Mouse (Mus musculus) cortical plate, adult 2 months (tissue): Measurements from ENCODE around the gene Gbp8. TPM values are rescaled to one million over a fixed set of nuclear protein-coding genes. Genes with fewer than 3 reads are reported as not detected.
A peak's percentile ranks its signal among the peaks of the same experiment; 100 is the strongest.
"Not testable (repeated sequence)": the region's sequence is repeated elsewhere in the genome, so short reads cannot be mapped to it uniquely, and the experiment has no call there.

Experiments used
- H3K27ac ChIP-seq: fragments of 200-500 bp; 2 replicates; pipeline ENCODE4 v1.5.1; 2012; ENCODE audit warnings: low read length, control low read depth, inconsistent platforms; ENCODE audit not compliant: insufficient read depth
- H3K4me1 ChIP-seq: fragments of 200-500 bp; 2 replicates; pipeline ENCODE4 v1.6.1; 2011; ENCODE audit warnings: low read length; ENCODE audit not compliant: control insufficient read depth, insufficient read depth
- H3K4me3 ChIP-seq: fragments of 200-500 bp; 2 replicates; pipeline ENCODE4 v1.5.1; 2011; ENCODE audit warnings: mild to moderate bottlenecking, low read length, control low read depth; ENCODE audit not compliant: insufficient read depth
- CTCF ChIP-seq: fragments of 200-500 bp; IDR thresholded peaks from 2 replicates; pipeline ENCODE4 v1.5.1; 2011; ENCODE audit warnings: mild to moderate bottlenecking, control low read depth, low read length; ENCODE audit not compliant: insufficient read depth; ENCODE audit errors: extremely low read depth
- POLR2A ChIP-seq: fragments of 200-500 bp; IDR thresholded peaks from 2 replicates; pipeline ENCODE4 v1.6.1; 2011; ENCODE audit warnings: mild to moderate bottlenecking, low read length, control low read depth; ENCODE audit not compliant: insufficient read depth; ENCODE audit errors: extremely low read depth
- polyA plus RNA-seq: library from polyadenylated mRNA; depleted of rRNA; stranded (reverse); fragments of >200 nt; gene quantifications from 2 replicates; pipeline ENCODE4 v1.2.3, GENCODE M21; 2012

The Gbp8 gene
- polyA plus RNA-seq, 1 experiment, result 0.44 TPM

- H3K4me3 ChIP-seq, result no peak overlapping the region
- H3K27ac ChIP-seq, result no peak overlapping the region
- H3K4me1 ChIP-seq, result no peaks in the 10 kb centered on the region
- TF ChIP-seq POLR2A (no peak), CTCF (no peak)
Measured at GRCm38 (mm10) chr5:105115740-105116139, 23.6 kb downstream of the Gbp8 start.

GRCm38 (mm10) chr5:105114696-105115095, 24.6 kb downstream of the Gbp8 start:
- H3K27ac ChIP-seq, result no peak overlapping the region
- H3K4me3 ChIP-seq, result no peak overlapping the region
- TF ChIP-seq POLR2A (no peak), CTCF (no peak)
- no peaks in the 10 kb centered on the region for H3K4me1 ChIP-seq

GRCm38 (mm10) chr5:105113656-105114055, 25.7 kb downstream of the Gbp8 start:
- no peaks in the 10 kb centered on the region for H3K4me1 ChIP-seq
- H3K27ac ChIP-seq, result no peak overlapping the region
- H3K4me3 ChIP-seq, result no peak overlapping the region
- no peak for TF ChIP-seq POLR2A
- TF ChIP-seq CTCF, result no peak

GRCm38 (mm10) chr5:105110271-105110852, 29.0 kb downstream of the Gbp8 start:
- peak overlapping the region; percentile 77 for H3K27ac ChIP-seq
- H3K4me3 ChIP-seq, H3K4me1 ChIP-seq: not testable (repeated sequence)

- H3K27ac ChIP-seq, result 0 out of 2 replicates have a peak overlapping the region, but pooled peaks have one; percentile 17
- H3K4me3 ChIP-seq, result not testable (repeated sequence)
Measured at GRCm38 (mm10) chr5:105109775-105110174, 29.6 kb downstream of the Gbp8 start.

DNA sequence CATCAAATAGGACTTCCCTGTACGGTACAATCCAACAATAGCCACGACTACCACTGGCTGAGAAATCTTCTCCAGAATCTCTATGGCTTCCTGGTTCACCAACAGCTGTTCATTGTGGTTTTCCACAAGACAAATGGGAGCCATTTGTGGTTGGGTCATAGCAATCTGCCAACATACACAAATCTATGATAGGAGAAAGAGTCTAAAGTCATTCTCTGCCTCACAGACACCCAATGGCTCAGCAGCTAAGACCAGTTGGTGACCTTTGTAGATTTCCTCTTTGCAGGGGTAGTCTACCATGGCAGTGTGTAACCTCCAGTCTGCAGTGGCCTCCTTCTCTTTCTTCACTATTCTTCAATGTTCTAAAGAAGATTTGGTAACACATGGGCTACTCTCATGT, 33.7 kb downstream of the Gbp8 start:
- H3K4me3 ChIP-seq, H3K27ac ChIP-seq, H3K4me1 ChIP-seq: not testable (repeated sequence)

More at GRCm38 (mm10) chr5:105109775-105110174, 29.6 kb downstream of the Gbp8 start:
- not testable (repeated sequence) for H3K4me1 ChIP-seq

GRCm38 (mm10) chr5:105081900-105082299, 57.4 kb downstream of the Gbp8 start:
- Histone ChIP-seq H3K4me3 (no peak overlapping the region), H3K27ac (no peak overlapping the region), H3K4me1 (no peaks in the 10 kb centered on the region)
- TF ChIP-seq POLR2A, result no peak
- no peak for TF ChIP-seq CTCF

- not testable (repeated sequence) for H3K4me1 ChIP-seq, H3K4me3 ChIP-seq, H3K27ac ChIP-seq
Measured at GRCm38 (mm10) chr5:105068356-105068755, 71.0 kb downstream of the Gbp8 start.

DNA sequence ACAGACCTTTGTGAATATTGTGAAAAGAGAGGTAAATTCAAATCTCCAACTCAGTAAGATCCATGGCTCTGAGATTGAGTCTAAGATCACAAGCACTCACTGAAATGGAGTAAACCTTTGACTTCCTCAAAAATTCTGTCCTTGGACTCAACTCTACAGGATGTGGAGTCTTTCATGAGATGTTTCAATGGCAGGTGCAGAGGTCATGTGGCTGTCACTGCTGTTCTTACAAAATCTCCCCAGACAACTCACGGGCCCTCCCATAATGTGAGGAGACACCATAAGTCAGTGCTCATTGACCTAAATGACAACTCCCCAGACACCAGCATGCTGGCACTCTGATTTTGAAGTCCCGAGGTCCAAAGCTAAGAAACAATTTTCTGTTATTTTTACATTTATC, 74.9 kb downstream of the Gbp8 start:
- not testable (repeated sequence) for H3K4me1 ChIP-seq, H3K4me3 ChIP-seq, H3K27ac ChIP-seq

DNA sequence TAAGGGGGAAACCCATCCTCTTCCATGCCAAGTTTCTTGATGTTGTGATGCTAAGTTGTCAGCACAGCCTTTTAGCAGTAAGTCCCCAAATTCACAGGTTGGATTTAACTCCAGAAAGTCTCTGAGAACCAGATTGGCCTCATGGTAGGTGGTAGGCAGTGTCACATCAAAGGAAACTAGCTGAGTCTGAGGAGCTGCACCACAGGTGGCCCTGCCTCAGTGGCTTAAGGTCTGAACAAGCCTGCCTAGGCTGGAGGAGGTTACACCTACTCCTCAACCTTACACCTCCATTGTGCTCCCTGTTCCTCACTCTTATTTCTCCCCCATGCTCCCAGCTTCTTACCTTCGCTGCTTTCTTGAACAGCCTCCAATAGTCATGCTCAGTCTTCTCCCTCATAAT, 76.0 kb downstream of the Gbp8 start:
- TF ChIP-seq CTCF (no peak), POLR2A (no peak)
- no peak overlapping the region for H3K27ac ChIP-seq
- no peak overlapping the region for H3K4me3 ChIP-seq
- no peaks in the 10 kb centered on the region for H3K4me1 ChIP-seq

GRCm38 (mm10) chr5:105062403-105062802, 76.9 kb downstream of the Gbp8 start:
- H3K27ac ChIP-seq, H3K4me3 ChIP-seq, H3K4me1 ChIP-seq: not testable (repeated sequence)

- TF ChIP-seq CTCF (no peak), POLR2A (no peak)
- no peaks in the 10 kb centered on the region for H3K4me1 ChIP-seq
- H3K4me3 ChIP-seq, result no peak overlapping the region
- no peak overlapping the region for H3K27ac ChIP-seq
Measured at GRCm38 (mm10) chr5:105060224-105060623, 79.1 kb downstream of the Gbp8 start.
